Mouse (Mus musculus) gastrocnemius, postnatal 25 days (tissue): ENCODE measurements around the gene B230217C12Rik. TPM values are rescaled to one million over a fixed set of nuclear protein-coding genes. Genes with fewer than 3 reads are reported as not detected.
"Not testable (repeated sequence)": the region's sequence is repeated elsewhere in the genome, so short reads cannot be mapped to it uniquely, and the experiment has no call there.

Experiments used
- DNase-seq: peaks from one replicate; pipeline ENCODE4 v3.0.0; 2022
- total RNA-seq, 2 experiments: library from RNA; stranded (reverse); gene quantifications; 1 replicate in 1 of 2; 2 replicates in 1 of 2; pipeline ENCODE4 v1.2.3; 2021

The B230217C12Rik gene
- total RNA-seq, 2 experiments from 2014 or later: 0.48 to 0.67 TPM

- no peak for DNase-seq
Observed at GRCm38 (mm10) chr11:97867591-97867990, 27.0 kb downstream of the B230217C12Rik start.

GRCm38 (mm10) chr11:97872378-97872777 lies 31.8 kb downstream of the B230217C12Rik start:
- not testable (repeated sequence) for DNase-seq

GRCm38 (mm10) chr11:97874396-97874795 lies 33.8 kb downstream of the B230217C12Rik start:
- DNase-seq: no peak

- no peak for DNase-seq
Observed at GRCm38 (mm10) chr11:97877341-97877740, 36.8 kb downstream of the B230217C12Rik start.

- DNase-seq: no peak
Observed at GRCm38 (mm10) chr11:97880362-97880761, 39.8 kb downstream of the B230217C12Rik start.

GRCm38 (mm10) chr11:97883542-97883917 lies 43.0 kb downstream of the B230217C12Rik start:
- DNase-seq: peak; percentile 63

GRCm38 (mm10) chr11:97883918-97884600 lies 43.5 kb downstream of the B230217C12Rik start, which contains the start of gene Fbxo47:
TSS of gene Fbxo47 (minus strand) at chr11:97884154.
- peak; percentile 94 for DNase-seq

- DNase-seq: no peak
Observed at GRCm38 (mm10) chr11:97884601-97885185, 44.1 kb downstream of the B230217C12Rik start.

- no peak for DNase-seq
Observed at GRCm38 (mm10) chr11:97885296-97885915, 44.8 kb downstream of the B230217C12Rik start.

- DNase-seq: no peak
Observed at GRCm38 (mm10) chr11:97891821-97892220, 51.2 kb downstream of the B230217C12Rik start.

Other genes starting within 250 kb of the B230217C12Rik start
- 1 to 10 TPM; 1.2 to 1.6 TPM for gene Epop, start 211.1 kb upstream of the B230217C12Rik start, total RNA-seq
- 10 to 100 TPM; 33.0 to 40.5 TPM for gene Mllt6, start 177.4 kb upstream of the B230217C12Rik start, total RNA-seq
- gene Cisd3, start 155.0 kb upstream of the B230217C12Rik start, total RNA-seq: 100 to 1,000 TPM; 109 to 113 TPM
- 1 to 10 TPM; 2.4 to 3.3 TPM for gene Pcgf2, start 140.3 kb upstream of the B230217C12Rik start, total RNA-seq
- gene Psmb3, start 137.4 kb upstream of the B230217C12Rik start, total RNA-seq: 100 to 1,000 TPM; 128 TPM
- gene Pip4k2b, start 96.1 kb upstream of the B230217C12Rik start, total RNA-seq: 10 to 100 TPM; 38.9 to 45.0 TPM
- 1 to 10 TPM; 4.9 to 6.4 TPM for gene Cwc25, start 74.2 kb upstream of the B230217C12Rik start, total RNA-seq
- not detected for gene 1700001P01Rik, start 64.9 kb upstream of the B230217C12Rik start, total RNA-seq
- gene Rpl23, start 58.3 kb upstream of the B230217C12Rik start, total RNA-seq: 100 to 1,000 TPM; 379 to 436 TPM
- gene Lasp1, start 41.8 kb upstream of the B230217C12Rik start, total RNA-seq: 10 to 100 TPM; 18.3 to 21.9 TPM
- gene Fbxo47, start 43.4 kb downstream of the B230217C12Rik start, total RNA-seq: under 1 TPM; 0.11 to 0.15 TPM
- 1 to 10 TPM; 3.1 TPM for gene Plxdc1, start 145.7 kb downstream of the B230217C12Rik start, total RNA-seq
- under 1 TPM in 1 of 2 experiments, not detected in 1; 0.27 TPM for gene Arl5c, start 155.4 kb downstream of the B230217C12Rik start, total RNA-seq
- gene Cacnb1, start 182.3 kb downstream of the B230217C12Rik start, total RNA-seq: 100 to 1,000 TPM; 212 to 259 TPM
- 100 to 1,000 TPM; 421 to 453 TPM for gene Rpl19, start 185.9 kb downstream of the B230217C12Rik start, total RNA-seq
- under 1 TPM in 1 of 2 experiments, not detected in 1; 0.13 TPM for gene Stac2, start 212.7 kb downstream of the B230217C12Rik start, total RNA-seq